Mouse (Mus musculus) adrenal gland, postnatal 10 days (tissue): ENCODE measurements around the gene Pip4k2b. TPM values are rescaled to one million over a fixed set of nuclear protein-coding genes. Genes with fewer than 3 reads are reported as not detected.

Experiments used
- DNase-seq: peaks from one replicate; pipeline ENCODE4 v3.0.0; 2021; ENCODE audit warnings: mixed read lengths
- total RNA-seq, 2 experiments: library from RNA; stranded (reverse); gene quantifications; 2 replicates each; pipeline ENCODE4 v1.2.3; 2021

The Pip4k2b gene
- total RNA-seq, 2 experiments from 2014 or later, result 27.3 to 33.3 TPM

DNA sequence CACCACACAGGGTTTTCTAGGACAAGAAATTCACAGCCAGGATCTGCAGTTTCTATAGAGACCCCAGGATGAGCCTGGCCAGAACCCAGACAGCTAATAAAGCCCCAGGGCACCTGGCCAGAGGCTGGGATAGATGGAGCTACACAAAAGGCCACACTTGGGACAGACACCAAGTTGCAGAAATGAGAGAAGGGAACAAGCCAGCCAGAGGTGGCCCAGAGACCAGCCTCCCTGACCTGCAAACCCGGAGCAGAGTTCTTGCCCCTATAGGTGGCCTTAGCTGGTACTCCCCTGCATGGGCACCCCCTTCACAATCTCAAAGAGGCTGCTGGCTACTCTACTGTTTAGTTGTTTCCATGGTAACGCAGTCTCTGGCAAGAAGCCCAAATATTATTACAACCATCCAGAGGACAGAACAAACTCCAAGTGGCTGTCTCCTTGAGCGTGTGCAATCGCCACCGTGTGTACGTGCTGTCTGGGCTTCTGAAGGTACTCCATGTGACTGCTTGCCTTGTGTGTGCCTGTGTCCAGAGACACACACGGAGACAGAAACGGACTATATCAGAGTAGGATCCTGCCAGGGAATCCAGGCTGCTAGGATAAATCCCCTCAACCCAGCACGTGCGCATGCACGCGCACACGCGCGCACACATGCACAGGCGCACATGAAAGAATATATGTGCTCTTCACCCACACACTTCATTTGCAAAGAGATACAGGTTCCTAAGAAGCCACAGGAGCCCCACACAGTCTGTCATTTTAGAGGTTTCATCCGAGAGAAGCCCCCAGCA, 49.4 kb downstream of the Pip4k2b start:
- DNase-seq, result peak; percentile 71

DNA sequence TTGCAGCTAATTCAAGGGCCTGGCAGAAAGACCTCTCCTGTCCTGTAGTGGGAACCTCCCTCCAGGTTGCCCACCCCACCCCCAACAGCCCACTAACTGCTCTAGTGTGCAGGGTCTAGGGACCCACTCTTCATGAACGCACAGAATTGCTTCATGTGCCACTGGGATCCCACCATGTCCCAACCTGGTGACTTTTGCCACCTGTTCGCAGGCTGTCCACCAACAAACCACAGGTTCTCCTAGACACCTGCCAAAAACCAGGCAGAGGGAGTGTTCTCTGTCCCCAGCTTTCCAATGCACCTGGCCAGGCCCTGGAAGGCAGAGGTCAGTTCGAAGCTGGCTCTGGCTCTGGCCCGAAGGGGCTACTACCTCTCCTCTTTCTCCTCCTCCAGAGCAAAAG, 50.1 kb downstream of the Pip4k2b start:
- no peak for DNase-seq

DNA sequence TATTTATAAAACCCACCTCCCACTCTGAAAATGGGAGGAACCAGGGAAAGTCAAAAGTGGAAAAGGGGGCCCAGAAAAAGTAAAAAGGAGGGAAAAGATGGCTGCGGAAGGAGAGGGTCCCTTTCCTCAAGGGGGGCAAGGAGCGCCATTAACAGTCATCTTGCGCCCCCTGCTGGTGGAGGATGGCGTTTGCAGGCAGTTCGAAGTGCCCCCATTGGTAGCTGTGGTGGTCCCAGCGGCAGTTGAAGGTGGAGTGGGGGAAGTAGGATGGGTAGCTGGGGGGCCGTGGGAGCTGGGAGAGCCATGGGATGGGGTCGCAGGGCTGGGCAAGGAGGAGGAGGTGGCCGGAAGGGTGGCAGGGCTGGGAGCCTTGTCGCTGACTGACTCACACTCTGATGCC, 54.6 kb downstream of the Pip4k2b start:
- peak; percentile 78 for DNase-seq

DNA sequence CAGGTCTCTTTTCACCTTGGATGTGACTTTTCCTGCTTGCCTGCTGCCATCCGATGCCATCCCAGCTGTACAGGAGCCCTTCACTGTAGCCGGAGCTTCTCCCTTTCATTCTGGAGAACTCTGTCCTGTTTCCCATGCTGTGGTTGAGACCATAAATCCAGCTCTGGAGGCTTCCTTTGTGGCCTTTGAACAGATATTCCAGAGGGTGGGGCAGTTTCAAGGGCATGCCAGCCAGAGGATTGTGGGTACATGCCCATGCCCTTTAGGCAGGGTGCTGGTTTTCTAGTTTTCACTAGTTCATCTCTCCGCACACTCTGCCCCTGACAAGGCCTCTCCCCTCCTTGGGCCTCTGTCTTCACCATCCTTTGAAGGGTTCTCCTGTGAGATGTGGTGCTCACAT, 57.4 kb downstream of the Pip4k2b start:
- DNase-seq, result peak; percentile 57

DNA sequence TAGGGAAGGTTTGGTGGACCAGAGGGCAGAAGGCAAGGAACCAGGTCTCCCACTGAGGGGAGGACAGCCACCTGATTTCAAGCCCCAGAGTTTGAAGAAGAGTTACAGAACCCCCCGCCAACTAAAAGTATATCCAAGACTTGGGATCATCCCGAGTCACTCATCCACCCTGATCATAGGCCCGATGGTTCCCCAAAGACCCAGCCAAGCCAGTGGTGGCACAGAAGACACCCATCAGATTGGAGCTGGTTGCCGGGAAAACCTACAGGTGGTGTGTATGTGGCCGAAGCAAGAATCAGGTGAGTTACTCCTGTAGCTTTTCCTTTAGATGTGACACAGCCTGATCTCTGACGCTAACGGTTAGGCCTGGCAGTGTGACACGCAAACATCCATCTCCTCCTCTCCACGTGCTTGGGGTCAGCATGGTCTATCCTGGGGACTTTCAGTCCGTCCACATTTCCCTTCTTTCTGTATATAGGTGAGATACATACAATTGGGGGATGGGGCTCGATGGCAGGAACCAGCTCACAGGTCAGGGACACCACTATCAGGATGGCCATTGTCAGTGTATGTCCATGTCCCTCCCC, 58.1 kb downstream of the Pip4k2b start:
- peak; percentile 20 for DNase-seq

DNA sequence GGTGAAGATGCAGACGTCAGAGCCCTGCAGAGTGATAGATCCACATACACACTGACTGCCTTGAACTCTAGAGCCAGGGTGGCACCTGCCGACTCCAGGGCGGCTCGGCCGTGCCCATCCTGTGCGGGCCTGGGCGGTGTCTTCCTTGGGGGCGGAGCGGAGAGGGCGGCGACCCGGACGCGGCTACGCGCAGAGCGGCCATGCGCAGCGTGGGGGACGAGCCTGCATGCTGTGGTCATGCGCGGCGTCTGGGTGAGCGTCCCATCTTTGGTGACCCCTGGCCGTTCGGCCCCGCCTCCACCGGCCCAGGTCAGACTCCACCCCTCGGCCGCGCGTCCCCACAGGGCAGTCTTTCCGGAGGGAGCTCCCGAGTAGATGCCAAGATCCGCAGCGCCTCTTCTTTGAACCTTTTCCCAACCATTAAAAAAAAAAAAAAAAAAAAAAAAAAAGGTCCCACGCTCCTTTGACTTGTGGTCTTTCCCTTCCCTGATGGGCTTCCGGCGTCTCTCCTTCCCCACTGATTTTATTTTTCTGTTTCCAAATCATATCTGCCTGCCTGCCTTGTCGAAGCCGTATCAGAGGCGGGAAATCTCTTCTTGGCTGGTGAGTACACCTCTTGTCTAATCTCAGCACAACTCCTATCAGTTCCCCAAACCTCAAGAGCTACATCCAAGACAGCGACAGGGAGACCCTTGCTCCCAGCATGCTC, 58.7 kb downstream of the Pip4k2b start, which contains the start of gene Cisd3:
TSS of gene Cisd3 (plus strand) at position 214 of the 709 bp plus-strand sequence.
- peak; percentile 97 for DNase-seq

DNA sequence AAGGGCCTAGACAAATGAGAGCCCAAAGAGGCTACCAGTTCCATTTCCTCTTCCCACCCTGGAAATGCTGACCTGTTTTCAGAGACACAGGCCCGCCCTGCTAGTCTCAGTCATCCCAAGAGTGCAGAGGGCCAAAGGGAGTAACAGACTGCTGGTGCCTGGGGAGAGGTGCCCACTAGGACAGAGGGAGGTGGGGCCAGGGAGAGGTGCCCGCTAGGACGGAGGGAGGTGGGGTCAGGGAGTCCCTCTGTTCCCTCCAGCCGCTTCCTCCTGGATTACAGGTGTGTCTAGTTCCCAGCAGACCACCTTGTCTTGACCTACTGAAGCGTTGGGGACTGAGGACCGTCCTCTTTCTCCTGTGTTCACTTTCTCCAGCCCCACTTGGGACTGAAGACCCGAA, 59.7 kb downstream of the Pip4k2b start:
- peak; percentile 49 for DNase-seq

DNA sequence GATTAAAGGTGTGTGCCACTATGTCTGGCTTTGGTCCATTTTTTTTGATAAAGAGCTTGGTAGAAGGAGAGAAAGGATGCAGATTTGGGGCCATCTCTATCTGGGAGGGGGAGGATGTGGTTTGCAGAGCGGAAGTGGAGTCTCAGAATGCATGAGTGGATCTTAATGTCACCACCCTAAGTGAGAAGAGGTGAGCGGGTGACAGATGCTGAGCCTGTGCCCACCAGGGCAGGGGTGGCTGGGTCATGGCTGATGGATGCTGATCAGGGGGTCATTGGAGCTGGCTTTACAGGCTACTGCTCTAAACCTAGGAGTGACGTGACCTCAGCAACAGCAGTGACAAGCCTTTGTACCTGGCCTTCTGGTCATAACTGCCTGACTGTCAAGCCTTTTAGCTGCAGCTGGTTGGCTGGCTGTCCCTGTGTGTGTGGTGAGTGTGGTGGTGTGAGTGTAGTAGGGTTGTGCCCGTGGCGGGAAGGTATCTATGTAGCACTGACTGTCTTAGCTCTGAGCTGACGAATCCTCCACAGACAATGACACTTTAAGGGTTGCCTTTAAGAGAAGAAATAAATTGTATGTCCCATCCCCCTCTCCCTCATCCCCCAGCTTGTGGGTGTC, 60.3 kb downstream of the Pip4k2b start:
- no peak for DNase-seq

DNA sequence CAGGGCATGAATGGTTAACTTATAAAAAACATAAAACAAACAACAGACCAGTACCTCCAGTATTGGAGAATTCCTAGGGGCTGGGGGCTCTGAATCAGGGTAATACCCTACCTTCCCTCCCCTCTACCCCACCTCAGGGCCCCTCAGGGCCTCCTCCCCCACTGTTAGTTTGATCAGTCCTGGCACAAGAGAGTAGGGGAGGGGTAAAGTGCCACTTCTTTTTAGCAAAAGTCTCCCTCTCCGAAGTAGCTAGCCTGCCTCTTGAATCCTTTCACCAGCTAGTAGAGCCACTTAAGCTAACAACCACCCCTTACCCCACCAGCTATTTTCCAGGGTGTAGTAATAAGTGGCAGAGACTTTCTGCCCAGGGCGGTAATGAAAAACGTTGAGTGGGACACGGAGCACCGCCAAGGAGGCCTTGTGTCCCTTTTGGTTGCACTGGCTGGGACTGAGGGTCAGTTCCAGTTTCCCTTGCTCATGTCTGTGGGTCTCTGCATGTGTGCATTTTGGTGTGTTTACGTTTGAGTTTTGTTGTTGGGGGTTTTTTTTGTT, 61.9 kb downstream of the Pip4k2b start:
- DNase-seq, result no peak

DNA sequence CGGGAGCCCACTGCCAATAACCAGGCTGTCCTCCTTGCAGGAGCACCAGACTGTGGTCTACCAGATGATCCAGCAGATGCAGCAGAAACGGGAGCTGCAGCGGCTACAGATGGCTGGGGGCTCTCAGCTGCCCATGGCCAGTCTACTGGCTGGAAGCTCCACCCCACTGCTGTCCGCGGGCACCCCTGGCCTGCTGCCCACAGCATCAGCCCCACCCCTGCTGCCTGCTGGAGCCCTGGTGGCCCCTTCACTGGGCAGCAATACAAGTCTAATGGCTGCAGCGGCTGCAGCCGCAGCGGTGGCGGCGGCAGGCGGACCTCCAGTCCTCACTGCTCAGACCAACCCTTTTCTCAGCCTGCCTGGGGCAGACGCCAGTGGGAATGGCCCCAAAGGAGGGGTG, 64.1 kb downstream of the Pip4k2b start:
- DNase-seq, result peak; percentile 61

DNA sequence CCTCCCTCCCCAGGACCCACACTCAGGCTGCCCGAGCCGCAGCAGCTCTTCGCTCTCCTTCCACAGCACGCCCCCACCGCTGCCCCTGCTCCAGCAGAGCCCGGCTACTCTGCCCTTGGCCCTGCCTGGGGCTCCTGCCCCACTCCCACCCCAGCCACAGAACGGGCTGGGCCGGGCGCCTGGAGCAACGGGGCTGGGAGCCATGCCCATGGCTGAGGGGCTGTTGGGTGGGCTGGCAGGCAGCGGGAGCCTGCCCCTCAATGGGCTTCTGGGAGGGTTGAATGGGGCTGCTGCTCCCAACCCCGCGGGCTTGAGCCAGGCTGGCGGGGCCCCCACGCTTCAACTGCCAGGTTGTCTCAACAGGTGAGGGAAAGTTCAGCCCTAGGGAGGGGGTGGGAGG, 66.2 kb downstream of the Pip4k2b start:
- no peak for DNase-seq

DNA sequence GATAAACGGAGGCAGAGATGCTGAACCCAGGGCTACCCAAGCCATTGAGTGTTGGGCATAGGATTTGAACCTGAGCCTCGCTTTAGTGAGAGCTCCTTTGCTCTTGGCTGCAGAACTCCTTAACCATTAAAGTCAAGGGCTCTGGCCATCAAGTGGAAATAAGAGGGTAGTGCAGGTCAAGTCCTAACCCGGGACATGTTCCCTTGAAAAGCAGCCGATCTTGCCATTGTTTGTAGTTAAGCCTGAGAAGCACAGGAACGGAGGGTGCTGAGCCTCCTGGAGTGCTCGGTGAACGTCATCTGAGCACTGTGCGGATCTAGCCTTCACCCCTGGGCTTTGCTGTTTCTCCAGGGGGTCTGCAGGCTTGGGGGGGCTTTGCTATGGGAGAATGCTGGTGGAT, 66.7 kb downstream of the Pip4k2b start:
- DNase-seq, result no peak

DNA sequence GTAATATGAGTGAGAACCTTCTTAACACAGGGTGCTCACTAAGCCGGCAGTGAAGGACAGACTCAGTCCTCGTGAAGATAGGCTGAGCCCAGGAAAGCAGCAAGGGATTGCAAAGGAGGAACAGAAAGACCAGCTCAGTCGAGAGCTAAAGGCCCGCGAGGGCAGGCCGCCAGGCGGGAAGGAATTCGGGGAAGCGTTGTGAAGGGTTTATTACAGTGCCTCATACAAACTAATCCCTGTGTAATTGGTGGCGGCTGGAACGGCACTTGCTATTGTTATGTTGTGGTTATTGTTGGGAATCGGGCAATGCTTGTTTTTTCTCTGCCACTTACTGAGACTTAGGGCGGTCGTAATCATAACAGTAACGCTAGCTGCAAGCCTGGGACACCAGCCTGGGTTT, 67.1 kb downstream of the Pip4k2b start:
- no peak for DNase-seq

DNA sequence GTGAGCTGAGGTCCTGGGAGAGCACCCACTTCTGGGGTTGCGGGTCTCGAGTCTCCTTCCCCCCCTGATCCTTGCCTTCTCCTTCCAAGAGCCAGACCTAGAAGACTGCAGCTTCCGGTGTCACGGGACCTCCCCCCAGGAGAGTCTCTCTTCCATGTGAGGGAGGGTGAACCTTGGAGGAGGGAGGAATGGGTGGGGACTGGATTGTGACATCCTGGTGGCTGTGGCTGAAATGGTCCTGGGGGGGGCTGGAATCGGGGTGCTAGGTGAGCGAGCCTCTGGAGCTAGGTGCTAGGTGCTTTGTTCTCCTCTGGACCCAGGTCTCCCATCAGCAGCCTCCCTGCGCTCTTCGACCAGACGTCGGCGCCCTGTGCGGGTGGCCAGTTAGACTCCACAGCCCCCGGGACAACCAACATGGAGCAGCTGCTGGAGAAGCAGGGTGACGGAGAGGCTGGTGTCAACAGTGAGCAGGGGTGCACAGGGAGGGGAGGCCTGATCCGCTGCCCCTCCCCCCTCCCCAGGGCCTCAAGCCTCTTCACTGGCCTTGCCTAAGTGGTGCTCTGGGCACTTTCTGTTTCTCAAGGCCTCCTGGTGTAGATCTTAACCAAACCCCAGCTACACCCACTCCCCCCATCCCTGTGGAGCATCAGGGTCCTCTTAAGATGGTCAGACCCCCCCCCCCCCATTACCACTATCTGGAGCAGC, 68.3 kb downstream of the Pip4k2b start:
- DNase-seq, result no peak

DNA sequence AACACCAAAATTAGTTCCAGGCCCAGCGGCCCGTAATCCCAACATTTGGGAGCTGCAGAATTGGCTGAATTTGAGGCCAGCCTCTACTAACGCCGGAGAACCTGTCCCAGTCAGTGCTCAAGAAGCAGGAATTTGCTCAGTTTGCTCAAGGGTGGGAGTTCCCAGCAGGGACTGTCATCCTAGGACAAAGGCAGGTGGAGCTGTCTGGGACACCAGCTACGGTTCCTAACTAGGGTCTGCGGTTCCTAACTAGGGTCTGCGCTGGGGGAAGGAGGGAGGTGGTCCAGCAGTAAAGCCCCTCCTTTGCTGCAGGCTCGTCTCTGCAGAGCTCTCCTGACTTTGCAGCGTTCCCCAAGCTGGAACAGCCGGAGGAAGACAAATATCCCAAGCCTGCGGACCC, 71.4 kb downstream of the Pip4k2b start:
- DNase-seq, result no peak

DNA sequence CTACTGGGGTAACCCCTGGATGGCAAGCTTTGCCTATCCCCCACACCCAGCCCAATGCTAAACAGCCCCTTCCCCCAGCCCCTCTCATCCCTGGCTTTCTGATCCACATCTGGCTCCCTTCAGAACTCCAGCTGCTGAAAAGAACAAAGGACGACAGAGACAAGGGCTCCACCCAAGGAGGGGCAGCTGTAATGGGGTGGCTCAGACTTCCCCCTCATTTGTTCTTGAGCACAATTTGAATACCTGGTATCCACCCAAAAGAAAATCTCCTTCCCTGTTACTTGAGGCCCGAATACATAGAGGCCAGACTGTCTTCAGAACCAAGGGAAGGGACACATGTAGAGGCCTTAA, 73.4 kb downstream of the Pip4k2b start:
- DNase-seq, result no peak

DNA sequence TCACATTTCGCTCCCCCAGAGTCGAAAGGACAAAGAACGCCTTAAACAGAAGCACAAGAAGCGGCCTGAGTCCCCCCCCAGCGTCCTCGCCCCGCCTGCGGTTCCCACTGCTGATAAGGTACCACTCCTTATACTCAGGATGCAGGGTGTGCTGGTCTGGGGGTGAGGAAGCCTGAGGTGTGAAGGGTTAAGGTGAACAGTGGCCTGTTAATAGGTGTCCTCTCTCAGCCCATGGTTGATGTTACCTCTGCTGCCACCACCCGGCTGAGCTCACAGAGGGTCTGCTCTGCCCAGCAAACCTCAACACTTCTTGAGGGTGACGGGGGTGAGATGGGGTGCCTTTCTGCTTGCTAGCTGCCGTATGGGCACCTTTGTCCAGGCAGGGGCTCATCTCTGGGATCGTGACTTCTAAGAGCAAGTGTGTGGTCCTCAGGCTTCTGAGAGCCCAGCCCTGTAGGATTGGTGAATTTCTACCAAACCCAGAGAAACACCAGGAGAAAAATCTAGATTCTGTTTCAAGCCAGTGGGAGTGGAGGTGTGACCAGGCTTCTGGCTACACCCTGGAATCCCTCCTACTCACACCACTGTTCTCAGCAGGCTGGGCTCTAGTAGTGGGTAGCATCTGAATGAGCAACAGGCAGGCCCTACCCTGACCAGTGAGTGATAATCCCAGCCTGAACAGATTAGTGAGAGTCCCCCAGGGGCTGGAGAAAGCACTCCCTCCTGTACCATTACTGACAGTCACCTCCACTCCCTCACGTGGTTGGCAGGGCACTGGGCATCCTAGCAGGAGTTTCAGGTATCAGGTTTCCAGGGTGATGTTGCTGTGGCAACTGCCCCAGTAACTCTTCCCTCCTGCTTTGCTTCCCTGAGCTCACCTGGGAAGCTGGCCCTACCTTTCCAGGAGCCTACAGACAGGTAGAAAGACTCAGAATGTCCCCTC, 74.0 kb downstream of the Pip4k2b start:
- no peak for DNase-seq

DNA sequence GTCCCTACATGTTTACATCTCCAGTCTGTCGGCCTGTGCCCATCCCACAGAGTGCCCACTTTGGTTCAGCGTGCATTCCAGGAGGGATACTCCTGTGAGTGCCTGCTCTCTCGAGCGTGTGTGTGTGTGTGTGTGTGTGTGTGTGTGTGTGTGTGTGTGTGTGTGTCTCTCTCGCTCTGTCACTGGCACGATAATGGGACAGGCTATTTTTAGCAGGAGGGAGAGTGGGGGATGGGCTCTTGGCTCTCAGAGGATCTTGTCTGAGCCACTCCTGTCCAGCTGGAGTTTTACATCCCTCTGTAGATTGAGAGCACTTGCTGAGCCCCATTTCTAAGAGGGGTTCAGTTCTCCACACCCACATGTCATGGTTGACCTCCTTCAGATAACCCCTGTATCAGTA, 74.7 kb downstream of the Pip4k2b start:
- peak; percentile 70 for DNase-seq

DNA sequence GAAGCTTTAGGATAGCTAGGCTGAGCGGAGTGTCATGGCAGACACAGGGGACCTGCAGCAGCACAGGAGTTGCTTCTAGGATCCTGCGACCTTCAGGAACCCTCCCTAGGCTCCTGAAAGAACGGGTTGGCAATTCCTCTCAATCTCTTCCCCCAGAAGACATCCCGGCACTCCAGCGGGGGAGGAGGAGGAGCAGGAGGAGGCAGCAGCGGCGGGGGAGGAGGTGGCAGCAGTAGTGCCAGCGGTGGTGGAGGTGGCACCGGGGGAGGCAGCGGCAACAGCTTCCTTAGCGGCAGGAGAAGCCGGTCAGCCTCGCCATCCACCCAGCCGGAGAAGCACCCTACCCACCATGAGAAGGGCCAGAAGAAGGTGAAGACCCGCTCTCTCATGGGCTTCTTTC, 75.2 kb downstream of the Pip4k2b start:
- DNase-seq, result no peak

DNA sequence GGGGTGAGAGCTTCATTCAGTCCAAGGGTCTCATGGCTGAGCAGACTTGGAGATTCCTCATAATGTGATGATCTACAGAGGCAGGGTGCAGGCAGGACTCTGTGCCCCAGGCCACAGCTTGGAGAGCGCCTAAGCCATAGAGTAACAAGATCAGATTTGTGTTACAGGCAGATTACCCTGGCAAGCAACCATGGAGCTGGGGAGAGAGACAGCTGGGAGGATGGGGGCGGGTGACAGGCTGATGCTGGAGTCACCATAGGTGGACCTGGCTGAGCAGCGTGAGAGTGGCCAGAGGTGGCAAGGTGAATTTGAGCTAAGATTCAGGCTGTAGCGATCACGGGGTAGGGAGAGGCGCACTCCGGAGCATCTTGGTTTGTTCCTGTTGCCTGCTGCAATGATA, 76.3 kb downstream of the Pip4k2b start:
- DNase-seq, result no peak

DNA sequence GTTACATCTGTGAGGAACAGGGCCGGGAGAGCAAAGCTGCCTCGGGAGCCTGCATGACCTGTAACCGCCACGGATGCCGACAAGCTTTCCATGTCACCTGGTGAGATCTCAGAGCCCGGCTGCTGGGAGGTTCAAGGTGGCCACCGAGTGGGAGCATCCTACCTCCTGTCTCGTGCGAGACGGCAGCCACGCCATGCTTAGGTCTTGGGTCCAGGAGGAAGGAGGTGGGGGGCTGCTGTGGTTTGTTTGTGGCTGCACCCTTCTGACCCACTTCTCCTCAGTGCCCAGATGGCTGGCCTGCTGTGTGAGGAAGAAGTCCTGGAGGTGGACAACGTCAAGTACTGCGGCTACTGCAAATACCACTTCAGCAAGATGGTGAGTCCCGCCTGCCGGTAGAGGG, 77.7 kb downstream of the Pip4k2b start:
- DNase-seq, result no peak
